Mouse (Mus musculus): ENCODE results near the gene Ip6k2. TPM values are rescaled to one million over a fixed set of nuclear protein-coding genes. Genes with fewer than 3 reads are reported as not detected.
A peak's percentile ranks its signal among the peaks of the same experiment; 100 is the strongest.

Ip6k2 gene
- total and polyA plus RNA-seq, 2 experiments from 2014 or later = 126 to 228 TPM

GRCm38 (mm10) chr9:108810516-108810915 lies 26.9 kb downstream of the Ip6k2 start:
- no peak overlapping the region for H3K4me2 ChIP-seq (ENCODE audit: low read depth, low read length, poor library complexity, severe bottlenecking)
- H3K4me3 ChIP-seq (ENCODE audit: low read depth, low read length) = no peak overlapping the region
- no peak overlapping the region for H3K27ac ChIP-seq (ENCODE audit: low read depth, low read length)
- no peaks in the 10 kb centered on the region for H3K9me3 ChIP-seq (ENCODE audit: low read length)
- no peak for ATAC-seq (ENCODE audit: low FRiP score)
- peaks cover 63% of the 10 kb centered on the region for H3K36me3 ChIP-seq (ENCODE audit: insufficient read depth, low read length)
- no peaks in the 10 kb centered on the region for H3K27me3 ChIP-seq (ENCODE audit: insufficient read depth, low read length)
- no peak for TF ChIP-seq CTCF (IDR thresholded peaks at IDR 0.05)
- DNase-seq (ENCODE audit: low spot score) = no peak
- 80% methylated on average over 5 of the region's 5 CpGs for WGBS
- H3K4me1 ChIP-seq (ENCODE audit: insufficient read depth, low read length) = peaks cover 6% of the 10 kb centered on the region; the same call in 1 of the 2 replicates
- no peak overlapping the region for H3K9ac ChIP-seq (replicated peaks; ENCODE audit: low read length, poor library complexity, severe bottlenecking)

- Histone ChIP-seq H3K9me3 (ENCODE audit: low read length) (no peaks in the 10 kb centered on the region), H3K27me3 (ENCODE audit: insufficient read depth, low read length) (no peaks in the 10 kb centered on the region), H3K36me3 (ENCODE audit: insufficient read depth, low read length) (peaks cover 69% of the 10 kb centered on the region), H3K9ac (replicated peaks; ENCODE audit: low read length, poor library complexity, severe bottlenecking) (no peak overlapping the region), H3K4me3 (ENCODE audit: low read depth, low read length) (no peak overlapping the region), H3K4me2 (ENCODE audit: low read depth, low read length, poor library complexity, severe bottlenecking) (no peak overlapping the region), H3K4me1 (ENCODE audit: insufficient read depth, low read length) (no peaks in the 10 kb centered on the region), H3K27ac (ENCODE audit: low read depth, low read length) (no peak overlapping the region)
- DNase-seq (ENCODE audit: low spot score) = no peak
- ATAC-seq (ENCODE audit: low FRiP score) = no peak
- TF ChIP-seq CTCF (IDR thresholded peaks at IDR 0.05) = no peak
- WGBS = 86% methylated on average over 7 of the region's 7 CpGs
These were observed 32.0 kb downstream of the Ip6k2 start for GRCm38 (mm10) chr9:108815557-108815956.

- peaks cover 33% of the 10 kb centered on the region for H3K36me3 ChIP-seq (ENCODE audit: insufficient read depth, low read length)
- peak; percentile 84 for TF ChIP-seq CTCF (IDR thresholded peaks at IDR 0.05)
- no peak overlapping the region for H3K27ac ChIP-seq (ENCODE audit: low read depth, low read length)
- H3K4me2 ChIP-seq (ENCODE audit: low read depth, low read length, poor library complexity, severe bottlenecking) = no peak overlapping the region
- ATAC-seq (ENCODE audit: low FRiP score) (no peak), DNase-seq (ENCODE audit: low spot score) (peak; percentile 66)
- H3K9ac ChIP-seq (replicated peaks; ENCODE audit: low read length, poor library complexity, severe bottlenecking) = no peak overlapping the region
- H3K4me1 ChIP-seq (ENCODE audit: insufficient read depth, low read length) = no peaks in the 10 kb centered on the region
- H3K9me3 ChIP-seq (ENCODE audit: low read length) = no peaks in the 10 kb centered on the region
- no peak overlapping the region for H3K4me3 ChIP-seq (ENCODE audit: low read depth, low read length)
- 44% methylated on average over 3 of the region's 3 CpGs for WGBS
- no peaks in the 10 kb centered on the region for H3K27me3 ChIP-seq (ENCODE audit: insufficient read depth, low read length)
These were observed 35.9 kb downstream of the Ip6k2 start for GRCm38 (mm10) chr9:108819495-108819894.

- TF ChIP-seq CTCF (IDR thresholded peaks at IDR 0.05) = no peak
- no peak overlapping the region for H3K9ac ChIP-seq (replicated peaks; ENCODE audit: low read length, poor library complexity, severe bottlenecking)
- WGBS = 71% methylated on average over 5 of the region's 5 CpGs
- H3K36me3 ChIP-seq (ENCODE audit: insufficient read depth, low read length) = peaks cover 27% of the 10 kb centered on the region
- ATAC-seq (ENCODE audit: low FRiP score) (no peak), DNase-seq (ENCODE audit: low spot score) (no peak)
- no peak overlapping the region for H3K27ac ChIP-seq (ENCODE audit: low read depth, low read length)
- no peak overlapping the region for H3K4me3 ChIP-seq (ENCODE audit: low read depth, low read length)
- no peaks in the 10 kb centered on the region for H3K27me3 ChIP-seq (ENCODE audit: insufficient read depth, low read length)
- H3K4me1 ChIP-seq (ENCODE audit: insufficient read depth, low read length) = no peaks in the 10 kb centered on the region
- no peak overlapping the region for H3K4me2 ChIP-seq (ENCODE audit: low read depth, low read length, poor library complexity, severe bottlenecking)
- no peaks in the 10 kb centered on the region for H3K9me3 ChIP-seq (ENCODE audit: low read length)
These were observed 36.5 kb downstream of the Ip6k2 start for GRCm38 (mm10) chr9:108820077-108820476.

GRCm38 (mm10) chr9:108824144-108824685 lies 40.6 kb downstream of the Ip6k2 start:
- Histone ChIP-seq H3K27me3 (ENCODE audit: insufficient read depth, low read length) (no peaks in the 10 kb centered on the region), H3K9ac (replicated peaks; ENCODE audit: low read length, poor library complexity, severe bottlenecking) (peak overlapping the region; percentile 62), H3K9me3 (ENCODE audit: low read length) (no peaks in the 10 kb centered on the region), H3K4me2 (ENCODE audit: low read depth, low read length, poor library complexity, severe bottlenecking) (peak overlapping the region; percentile 83), H3K27ac (ENCODE audit: low read depth, low read length) (peak overlapping the region; percentile 85), H3K4me3 (ENCODE audit: low read depth, low read length) (peak overlapping the region; percentile 78), H3K36me3 (ENCODE audit: insufficient read depth, low read length) (peaks cover 13% of the 10 kb centered on the region), H3K4me1 (ENCODE audit: insufficient read depth, low read length) (no peaks in the 10 kb centered on the region)
- peak; percentile 4; the same call in 1 of the 2 replicates for ATAC-seq (ENCODE audit: low FRiP score)
- DNase-seq (ENCODE audit: low spot score) = peak; percentile 53
- WGBS = 4% methylated on average over 25 of the region's 25 CpGs
- peak; percentile 42; the same call in 1 of the 2 replicates for TF ChIP-seq CTCF (IDR thresholded peaks at IDR 0.05)

GRCm38 (mm10) chr9:108824755-108825413 lies 41.3 kb downstream of the Ip6k2 start:
- WGBS = under 1% methylated on average over 31 of the region's 31 CpGs
- Histone ChIP-seq H3K9me3 (ENCODE audit: low read length) (no peaks in the 10 kb centered on the region), H3K27me3 (ENCODE audit: insufficient read depth, low read length) (no peaks in the 10 kb centered on the region), H3K4me3 (ENCODE audit: low read depth, low read length) (peak overlapping the region; percentile 78), H3K9ac (replicated peaks; ENCODE audit: low read length, poor library complexity, severe bottlenecking) (peak overlapping the region; percentile 92), H3K4me2 (ENCODE audit: low read depth, low read length, poor library complexity, severe bottlenecking) (peak overlapping the region; percentile 83), H3K4me1 (ENCODE audit: insufficient read depth, low read length) (no peaks in the 10 kb centered on the region), H3K36me3 (ENCODE audit: insufficient read depth, low read length) (peaks cover 20% of the 10 kb centered on the region), H3K27ac (ENCODE audit: low read depth, low read length) (peak overlapping the region; percentile 85)
- TF ChIP-seq CTCF (IDR thresholded peaks at IDR 0.05) = no peak
- peak; percentile 99 for DNase-seq (ENCODE audit: low spot score)
- ATAC-seq (ENCODE audit: low FRiP score) = peak; percentile 90

Data from midbrain, postnatal 0 days (tissue).